Mouse (Mus musculus) heart, postnatal 0 days (tissue): ENCODE data around the gene Sdk2. TPM values are rescaled to one million over a fixed set of nuclear protein-coding genes. Genes with fewer than 3 reads are reported as not detected.

Experiments
- ATAC-seq: fragments of 200-750 bp; cut with Nextera tagmentation; 2 replicates; pipeline ENCODE4 v1.8.0; 2017; ENCODE audit warnings: low read depth, moderate number of reproducible peaks, moderate library complexity; ENCODE audit not compliant: insufficient read depth
- DNase-seq: peaks from one replicate; pipeline ENCODE4 v3.0.0-alpha.2; 2016; ENCODE audit warnings: low spot score
- H3K27ac ChIP-seq: fragments of 300-500 bp; sonication (generic); 2 replicates; pipeline ENCODE4 v1.5.1; 2014; ENCODE audit warnings: low read depth, mild to moderate bottlenecking
- H3K27me3 ChIP-seq: fragments of 300-500 bp; sonication (generic); 2 replicates; pipeline ENCODE4 v1.6.1; 2014; ENCODE audit warnings: low read length, mixed read lengths; ENCODE audit not compliant: control insufficient read depth, insufficient read depth
- H3K36me3 ChIP-seq: fragments of 300-500 bp; sonication (generic); replicated peaks from 2 replicates; pipeline ENCODE4 v1.6.1; 2014; ENCODE audit warnings: low read length, mixed read lengths; ENCODE audit not compliant: control insufficient read depth, insufficient read depth
- H3K4me1 ChIP-seq: fragments of 300-500 bp; sonication (generic); 2 replicates; pipeline ENCODE4 v1.6.1; 2014; ENCODE audit warnings: antibody characterized with exemption; ENCODE audit not compliant: control insufficient read depth, insufficient read depth
- H3K4me2 ChIP-seq: fragments of 300-500 bp; sonication (generic); 2 replicates; pipeline ENCODE4 v1.6.1; 2014; ENCODE audit warnings: low read depth, mild to moderate bottlenecking, low read length, moderate library complexity
- H3K4me3 ChIP-seq: fragments of 300-500 bp; sonication (generic); 2 replicates; pipeline ENCODE4 v1.5.1; 2014; ENCODE audit warnings: low read depth, low read length
- H3K9ac ChIP-seq: fragments of 300-500 bp; sonication (generic); replicated peaks from 2 replicates; pipeline ENCODE4 v1.6.1; 2014; ENCODE audit warnings: low read depth, low read length, mixed read lengths
- H3K9me3 ChIP-seq: fragments of 300-500 bp; sonication (generic); replicated peaks from 2 replicates; pipeline ENCODE4 v1.6.1; 2016; ENCODE audit warnings: low read length; ENCODE audit not compliant: control insufficient read depth
- CTCF ChIP-seq: IDR thresholded peaks from 2 replicates; pipeline ENCODE4 v1.5.1; 2016; ENCODE audit warnings: antibody characterized with exemption, control low read depth, low read depth
- EP300 ChIP-seq: IDR thresholded peaks from 2 replicates; pipeline ENCODE4 v1.6.1; 2016; ENCODE audit warnings: antibody characterized with exemption, low read depth
- WGBS: fragments of 180-500 bp; shearing (Covaris S2); extraction: QIAGEN DNeasy Blood & Tissue Kit; methylation state at CpG from one replicate; pipeline ENCODE4 v1.1.7; 2014; 5-methylcytosine and 5-hydroxymethylcytosine counted together
- polyA plus RNA-seq: library from polyadenylated mRNA; unstranded; fragments of >200 nt; fragmentation: Nextera tagmentation; extraction: Ambion mirVana; gene quantifications from 2 replicates; pipeline ENCODE4 v1.2.1, GENCODE M21; 2015
- total RNA-seq: library from RNA; depleted of rRNA; stranded (reverse); fragments of >200 nt; gene quantifications from 2 replicates; pipeline ENCODE4 v1.2.3, GENCODE M21; 2014; ENCODE audit warnings: low replicate concordance

Sdk2 gene
- total and polyA plus RNA-seq, 2 experiments from 2014 or later = 0.27 to 1.9 TPM

DNA sequence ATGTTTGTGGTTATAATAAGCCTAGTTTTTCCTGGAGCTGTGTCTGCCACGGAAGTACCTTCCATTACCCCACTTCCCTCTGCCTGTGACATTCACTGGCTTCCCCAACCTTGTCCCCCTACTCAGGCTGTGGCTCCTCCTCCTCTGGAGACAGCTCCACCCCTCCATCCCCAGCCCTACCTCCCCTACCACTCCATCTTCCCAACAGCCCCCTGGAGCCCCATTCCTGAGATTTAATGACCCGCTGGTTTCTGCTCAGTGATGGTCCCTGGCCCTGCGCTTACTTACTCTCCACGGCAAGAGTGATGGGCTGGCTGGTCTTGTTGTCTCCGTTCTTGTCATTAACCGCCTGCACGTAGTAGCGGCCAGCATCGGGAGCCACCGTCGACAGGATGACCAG lies 181.9 kb downstream of the Sdk2 start:
- Histone ChIP-seq H3K36me3 (no peaks in the 10 kb centered on the region), H3K4me3 (no peak overlapping the region), H3K27ac (no peak overlapping the region), H3K9me3 (no peaks in the 10 kb centered on the region), H3K27me3 (no peaks in the 10 kb centered on the region), H3K9ac (no peak overlapping the region), H3K4me2 (no peak overlapping the region), H3K4me1 (no peaks in the 10 kb centered on the region)
- DNase-seq (no peak), ATAC-seq (no peak)
- TF ChIP-seq CTCF (no peak), EP300 (no peak)
- WGBS = 70% methylated on average over 11 of the region's 11 CpGs

DNA sequence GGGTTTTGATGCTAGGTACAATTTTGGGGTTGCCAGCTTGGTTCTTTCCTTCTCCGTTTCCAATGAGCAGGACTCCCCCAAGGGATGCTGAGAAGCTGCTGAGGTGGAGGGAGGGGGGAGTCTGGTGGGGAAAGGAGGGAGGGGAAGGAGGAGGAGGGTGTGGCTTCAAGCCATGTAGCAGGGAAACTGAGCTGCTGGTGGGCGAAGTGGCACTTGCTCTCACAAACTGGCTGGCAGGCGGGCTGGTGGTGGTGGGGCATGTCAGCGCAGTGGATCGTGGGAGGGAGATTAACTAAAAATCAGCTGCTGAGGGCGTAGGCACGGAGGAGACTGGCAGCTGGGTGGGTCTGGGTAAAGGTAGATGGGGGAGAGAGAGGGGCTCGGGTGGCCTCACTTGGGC lies 183.8 kb downstream of the Sdk2 start:
- H3K27ac ChIP-seq = no peak overlapping the region
- H3K4me3 ChIP-seq = no peak overlapping the region
- no peak overlapping the region for H3K9ac ChIP-seq
- no peaks in the 10 kb centered on the region for H3K36me3 ChIP-seq
- no peak overlapping the region for H3K4me2 ChIP-seq
- H3K9me3 ChIP-seq = no peaks in the 10 kb centered on the region
- H3K4me1 ChIP-seq = no peaks in the 10 kb centered on the region
- DNase-seq (no peak), ATAC-seq (no peak)
- H3K27me3 ChIP-seq = no peaks in the 10 kb centered on the region
- TF ChIP-seq CTCF = no peak
- no peak for TF ChIP-seq EP300
- WGBS = 82% methylated on average over 8 of the region's 8 CpGs

DNA sequence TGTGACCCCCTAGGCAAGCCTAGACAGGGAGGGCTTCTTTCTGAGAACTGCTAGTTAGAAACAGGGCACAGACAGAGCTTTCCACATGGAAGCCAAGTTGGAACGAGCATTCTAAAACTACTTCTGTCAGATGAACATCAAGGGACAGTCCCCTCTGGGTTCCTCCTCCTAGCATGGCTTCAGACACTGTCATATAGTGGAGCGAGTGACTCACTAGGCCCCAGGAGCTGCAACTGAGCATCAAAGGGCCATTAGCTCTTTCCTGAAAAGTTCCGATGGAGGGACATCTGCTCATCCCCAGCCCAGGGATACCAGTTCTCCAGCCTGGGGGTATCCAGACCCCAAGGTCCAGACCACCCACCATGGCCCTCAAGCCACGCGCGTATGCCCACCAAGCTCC lies 185.0 kb downstream of the Sdk2 start:
- DNase-seq = no peak
- no peak overlapping the region for H3K4me2 ChIP-seq
- H3K9ac ChIP-seq = no peak overlapping the region
- no peaks in the 10 kb centered on the region for H3K9me3 ChIP-seq
- H3K4me1 ChIP-seq = no peaks in the 10 kb centered on the region
- no peak overlapping the region for H3K27ac ChIP-seq
- WGBS = 85% methylated on average over 6 of the region's 6 CpGs
- TF ChIP-seq CTCF (no peak), EP300 (no peak)
- no peak overlapping the region for H3K4me3 ChIP-seq
- no peaks in the 10 kb centered on the region for H3K36me3 ChIP-seq
- H3K27me3 ChIP-seq = no peaks in the 10 kb centered on the region
- no peak for ATAC-seq

- Histone ChIP-seq H3K4me1 (no peaks in the 10 kb centered on the region), H3K4me3 (no peak overlapping the region), H3K27ac (no peak overlapping the region), H3K9me3 (no peaks in the 10 kb centered on the region), H3K9ac (no peak overlapping the region), H3K27me3 (no peaks in the 10 kb centered on the region), H3K4me2 (no peak overlapping the region), H3K36me3 (no peaks in the 10 kb centered on the region)
- WGBS = 81% methylated on average over 8 of the region's 8 CpGs
- DNase-seq = no peak
- no peak for ATAC-seq
- no peak for TF ChIP-seq EP300
- no peak for TF ChIP-seq CTCF
These were observed 199.8 kb downstream of the Sdk2 start for GRCm38 (mm10) chr11:113867066-113867465.

GRCm38 (mm10) chr11:113865627-113866026 lies 201.2 kb downstream of the Sdk2 start:
- no peak for TF ChIP-seq EP300
- TF ChIP-seq CTCF = peak; percentile 98
- DNase-seq (peak; percentile 80), ATAC-seq (peak; percentile 79)
- H3K4me1 ChIP-seq = no peaks in the 10 kb centered on the region
- WGBS = 40% methylated on average over 8 of the region's 8 CpGs
- no peaks in the 10 kb centered on the region for H3K9me3 ChIP-seq
- no peak overlapping the region for H3K4me2 ChIP-seq
- H3K27ac ChIP-seq = no peak overlapping the region
- no peaks in the 10 kb centered on the region for H3K36me3 ChIP-seq
- H3K9ac ChIP-seq = no peak overlapping the region
- no peaks in the 10 kb centered on the region for H3K27me3 ChIP-seq
- H3K4me3 ChIP-seq = no peak overlapping the region

- no peak overlapping the region for H3K4me3 ChIP-seq
- 75% methylated on average over 5 of the region's 5 CpGs for WGBS
- peak; percentile 43; the same call in 1 of the 2 replicates for TF ChIP-seq CTCF
- TF ChIP-seq EP300 = no peak
- no peak overlapping the region for H3K4me2 ChIP-seq
- DNase-seq = no peak
- no peak for ATAC-seq
- H3K9ac ChIP-seq = no peak overlapping the region
- H3K4me1 ChIP-seq = no peaks in the 10 kb centered on the region
- H3K27ac ChIP-seq = no peak overlapping the region
- H3K36me3 ChIP-seq = no peaks in the 10 kb centered on the region
- no peaks in the 10 kb centered on the region for H3K27me3 ChIP-seq
- H3K9me3 ChIP-seq = no peaks in the 10 kb centered on the region
These were observed 203.4 kb downstream of the Sdk2 start for GRCm38 (mm10) chr11:113863408-113863807.
